19 mouse cellular contexts compared by ENCODE assay signal in genomic region chr9:43383871-43384270, GRCm38 (mm10).
"Had no signal": no experiment of that assay in that cellular context is flagged by ENCODE, and none has a peak within 500 bp of the region (broad histone marks: within the 10 kb centered on the region; RNA-seq: fewer than 3 reads in every experiment).

No protein-coding gene starts in this region.

- H3K9me3 ChIP-seq: kidney, embryonic 15.5 days; limb, embryonic 10.5 days; limb, embryonic 13.5 days; liver, embryonic 12.5 days; liver, embryonic 15.5 days; lung, embryonic 15.5 days; megakaryocyte, embryonic 14.5 days; midbrain, embryonic 12.5 days; midbrain, embryonic 15.5 days had no signal

- ATAC-seq: liver, embryonic 12.5 days; midbrain, embryonic 15.5 days had no signal

- H3K4me3 ChIP-seq: kidney, embryonic 15.5 days; left cerebral cortex, adult 2 months; limb, embryonic 10.5 days; limb, embryonic 13.5 days; liver, embryonic 12.5 days; liver, embryonic 15.5 days; lung, embryonic 15.5 days; megakaryocyte, embryonic 14.5 days; midbrain, embryonic 12.5 days; midbrain, embryonic 15.5 days had no signal

- H3K36me3 ChIP-seq: kidney, embryonic 15.5 days; limb, embryonic 10.5 days; limb, embryonic 13.5 days; liver, embryonic 12.5 days; liver, embryonic 15.5 days; lung, embryonic 15.5 days; midbrain, embryonic 12.5 days; midbrain, embryonic 15.5 days had no signal

- H3K27me3 ChIP-seq: limb, embryonic 13.5 days; liver, embryonic 15.5 days; midbrain, embryonic 15.5 days had no signal

- H3K4me2 ChIP-seq: kidney, embryonic 15.5 days; limb, embryonic 13.5 days; liver, embryonic 12.5 days; liver, embryonic 15.5 days; lung, embryonic 15.5 days; midbrain, embryonic 12.5 days; midbrain, embryonic 15.5 days had no signal

- H3K27ac ChIP-seq: kidney, embryonic 15.5 days; left cerebral cortex, adult 2 months; limb, embryonic 10.5 days; limb, embryonic 13.5 days; liver, embryonic 12.5 days; liver, embryonic 15.5 days; lung, embryonic 15.5 days; midbrain, embryonic 12.5 days; midbrain, embryonic 15.5 days had no signal

- H3K4me1 ChIP-seq: kidney, embryonic 15.5 days; limb, embryonic 10.5 days; limb, embryonic 13.5 days; liver, embryonic 12.5 days; liver, embryonic 15.5 days; lung, embryonic 15.5 days; megakaryocyte, embryonic 14.5 days had no signal

- DNase-seq: kidney, adult 8-10 months; kidney, postnatal 10 days; kidney, postnatal 36 days; layer of hippocampus, postnatal 36 days; liver; lung, adult 18-20 months; lung, postnatal 10 days; lung, postnatal 36 days; thymus, adult 18-20 months had no signal

- H3K9ac ChIP-seq: kidney, embryonic 15.5 days; limb, embryonic 13.5 days; liver, embryonic 12.5 days; liver, embryonic 15.5 days; lung, embryonic 15.5 days; midbrain, embryonic 12.5 days; midbrain, embryonic 15.5 days had no signal
